Mouse (Mus musculus) adrenal gland, adult 2 months (tissue): ENCODE measurements at regions not wholly inside any gene's neighbourhood (a gene's known extent, or its start where the extent isn't known, plus 50 kb on each side); places are given as distances from the start of the nearest gene placed in this dataset.

Source experiments
- DNase-seq: peaks from one replicate; pipeline ENCODE4 v3.0.0; 2021

DNA sequence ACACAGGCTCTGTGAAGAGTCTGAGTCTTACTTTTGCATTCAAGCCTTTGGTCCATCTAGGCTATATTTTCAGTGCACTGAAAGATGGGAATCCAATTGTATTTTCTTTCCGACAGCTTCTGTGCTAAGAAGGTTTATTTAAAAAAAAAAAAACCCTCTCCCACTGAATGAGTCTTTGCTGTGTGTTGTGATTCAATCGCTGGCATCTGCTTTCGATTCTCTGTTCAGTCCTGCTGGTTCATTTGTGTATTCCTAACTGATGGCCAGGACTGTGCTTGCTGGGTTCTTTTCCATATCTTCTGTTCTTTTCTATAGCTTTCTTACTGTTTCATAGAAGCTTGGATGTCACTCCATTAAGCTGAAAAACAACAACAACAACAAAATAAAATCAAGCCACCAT lies 132.9 kb downstream of the Tex36 start:
- DNase-seq = no peak

DNA sequence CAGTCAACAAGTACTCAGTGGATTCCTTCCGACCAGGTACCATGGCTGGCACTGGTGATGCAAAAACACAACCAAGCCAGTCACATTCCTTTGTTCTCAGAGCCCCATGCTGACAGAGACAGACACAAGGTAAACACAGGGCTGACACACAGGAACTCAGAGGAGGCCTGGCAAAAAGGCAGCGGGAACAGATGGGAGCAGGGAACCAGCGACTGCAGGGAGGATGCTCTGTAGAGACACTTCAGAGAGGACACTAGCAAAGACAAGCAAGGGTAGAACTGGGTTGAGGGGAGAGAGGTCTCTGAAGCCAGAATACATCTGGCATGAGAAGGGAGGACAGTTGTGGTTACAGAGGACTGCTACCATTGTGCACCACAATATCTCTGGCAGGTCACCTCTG lies 133.6 kb downstream of the Tex36 start:
- no peak for DNase-seq

GRCm38 (mm10) chr7:133467579-133467978 lies 134.4 kb downstream of the Tex36 start:
- DNase-seq = no peak

DNA sequence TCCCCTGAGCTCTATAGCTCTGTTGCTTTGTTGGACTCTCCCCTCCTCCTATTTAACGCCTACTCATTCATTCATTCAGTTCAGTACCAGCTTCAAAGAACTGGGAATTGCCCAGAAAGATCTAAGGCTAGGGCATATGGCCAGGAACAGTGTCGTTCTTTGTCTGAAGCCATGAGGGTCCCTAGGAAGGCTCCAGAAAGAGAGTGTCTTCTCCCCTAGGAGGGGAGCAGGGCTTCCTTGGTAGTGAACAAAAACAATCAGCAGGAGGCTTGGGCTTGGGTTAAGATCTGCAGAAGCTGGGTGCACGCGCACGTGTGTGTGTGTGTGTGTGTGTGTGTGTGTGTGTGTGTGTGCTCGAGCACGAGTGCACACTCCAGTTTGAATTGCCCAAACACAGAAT lies 142.7 kb downstream of the Tex36 start:
- no peak for DNase-seq

DNA sequence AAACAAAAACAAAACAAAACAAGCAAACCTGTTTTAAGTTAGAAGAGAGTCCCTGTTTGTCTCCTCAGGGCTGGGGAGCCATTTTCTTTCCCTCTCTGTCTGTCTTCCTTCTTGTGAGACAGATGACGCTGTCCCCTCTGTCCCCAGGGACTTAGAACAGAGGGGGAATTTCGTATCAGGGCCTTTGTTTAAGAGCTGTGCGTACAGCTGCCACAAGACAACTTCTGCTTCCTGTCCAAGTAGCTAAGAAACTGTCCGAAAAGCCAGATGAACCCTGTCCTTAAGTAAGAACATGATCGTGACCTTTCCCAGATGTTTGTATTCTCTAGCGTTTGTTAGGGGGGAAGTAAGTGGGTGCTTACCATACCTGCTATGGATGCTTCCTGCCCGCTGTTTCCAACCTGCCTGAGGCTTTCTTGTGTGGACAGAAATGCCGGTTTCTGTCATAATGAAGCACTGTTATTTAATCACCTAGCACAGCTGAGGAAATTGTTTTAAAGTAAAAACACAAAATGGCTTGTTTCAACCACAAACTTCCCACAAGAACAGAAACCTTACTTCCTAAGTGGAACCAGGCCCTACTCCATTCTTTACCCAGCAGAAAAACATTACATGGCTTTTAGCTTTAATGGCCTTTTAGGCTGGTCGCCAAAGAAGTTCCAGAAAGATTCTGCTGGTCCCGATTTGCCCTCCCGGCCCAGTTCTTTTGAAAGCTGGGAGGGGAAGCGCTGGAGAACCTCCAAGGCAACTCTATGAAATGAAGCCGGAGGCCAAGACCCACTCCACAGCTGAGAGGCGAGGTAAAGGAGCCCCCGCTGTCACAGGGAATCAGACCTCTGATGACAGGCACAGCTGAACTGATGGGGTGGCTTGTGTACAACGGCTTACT lies 144.3 kb downstream of the Tex36 start:
- no peak for DNase-seq

GRCm38 (mm10) chr7:133450246-133450645 lies 151.7 kb downstream of the Tex36 start:
- DNase-seq = no peak

DNA sequence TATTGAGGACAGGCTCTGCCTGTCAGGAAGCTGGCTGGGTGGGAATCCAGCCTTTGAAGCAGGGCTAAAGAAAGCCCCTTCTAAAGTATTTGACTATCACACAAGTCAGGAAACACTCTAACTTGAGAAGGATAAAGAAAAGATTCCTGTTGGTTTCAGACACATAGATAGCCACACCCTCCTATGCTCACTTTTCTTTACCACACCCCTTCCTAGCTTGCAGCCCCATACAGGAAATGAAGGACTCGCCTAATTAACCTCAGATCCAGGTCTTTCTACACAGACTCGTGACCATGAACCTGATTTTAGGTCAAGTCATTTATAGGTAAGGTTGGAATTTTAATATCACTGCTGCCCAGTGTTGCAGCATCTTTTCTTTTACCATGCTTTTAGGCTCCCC lies 154.9 kb downstream of the Tex36 start:
- no peak for DNase-seq

DNA sequence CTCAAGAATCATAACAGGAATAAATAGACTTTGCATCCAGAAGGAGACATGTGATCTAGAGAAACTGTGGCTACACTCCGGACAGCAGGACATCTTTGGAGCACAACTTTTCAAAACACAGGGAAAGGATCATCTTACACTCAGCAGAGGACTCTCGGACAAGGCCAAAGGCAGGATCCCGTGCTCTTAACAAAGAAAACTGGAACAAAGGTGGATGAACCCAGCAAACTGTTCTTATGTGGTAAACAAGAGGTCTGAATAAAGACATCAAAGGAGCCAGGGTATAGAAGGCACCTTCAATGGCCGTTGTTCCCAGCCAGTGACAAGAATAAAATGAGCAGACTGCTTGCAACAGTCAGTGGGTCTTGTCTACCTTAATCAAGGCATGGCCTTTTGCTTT lies 160.3 kb downstream of the Tex36 start:
- no peak for DNase-seq

DNA sequence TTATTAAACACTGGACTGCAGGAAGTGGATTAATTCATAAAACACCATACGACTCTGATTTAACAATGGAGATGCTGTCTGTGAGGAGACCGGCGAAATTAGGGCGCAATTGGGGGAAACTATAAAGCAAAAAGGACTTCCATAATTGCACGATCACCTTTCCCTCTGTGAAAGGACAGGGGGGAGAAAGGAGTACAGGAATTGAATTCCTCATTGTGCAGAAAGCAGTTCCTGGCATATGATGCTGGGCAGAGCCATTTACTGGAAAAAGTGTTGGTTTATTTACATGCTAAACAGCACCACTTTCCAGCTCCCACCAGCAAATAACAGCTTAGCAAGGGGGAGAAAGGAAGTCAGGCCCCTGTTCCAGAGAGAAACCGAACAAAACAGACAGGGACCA lies 160.8 kb downstream of the Tex36 start:
- no peak for DNase-seq

DNA sequence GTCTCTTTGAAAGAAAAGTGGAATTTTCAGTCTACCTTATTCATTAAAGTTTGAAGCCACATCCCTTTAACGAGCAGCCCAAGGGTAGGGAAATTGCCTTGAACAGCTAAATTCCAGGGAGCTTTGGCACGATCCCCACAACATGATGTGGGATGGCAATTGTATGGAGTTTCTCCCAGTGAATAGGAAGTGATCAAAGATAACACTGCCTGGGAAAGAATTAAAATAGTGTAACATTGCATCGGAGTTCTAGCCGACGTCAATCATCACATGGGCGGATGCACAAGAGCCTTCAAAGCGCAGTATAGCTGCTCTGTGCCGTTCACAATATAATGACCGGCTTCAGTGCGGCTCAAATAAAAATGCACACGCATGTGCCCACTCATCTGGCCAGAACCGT lies 161.2 kb downstream of the Tex36 start:
- no peak for DNase-seq

GRCm38 (mm10) chr7:133440086-133440485 lies 161.9 kb downstream of the Tex36 start:
- no peak for DNase-seq

DNA sequence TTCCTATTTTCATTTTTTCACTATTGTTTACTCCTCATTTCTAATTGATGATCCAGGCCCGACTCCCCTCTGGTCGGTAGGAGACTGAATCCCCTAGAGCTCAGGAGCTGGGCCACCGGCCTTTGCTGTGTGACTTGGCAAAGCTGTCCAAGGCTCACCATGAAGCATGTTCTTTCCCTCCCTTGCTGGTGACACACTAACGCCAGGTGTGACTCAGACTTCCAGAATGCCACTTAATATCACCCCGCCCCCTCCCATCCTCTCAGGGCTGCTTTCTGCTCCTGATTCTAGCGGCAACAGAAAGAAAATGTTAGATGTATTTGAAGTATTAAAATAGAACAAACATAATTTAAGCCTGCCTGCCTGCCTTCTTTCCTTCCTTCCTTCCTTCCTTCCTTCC lies 163.3 kb downstream of the Tex36 start:
- DNase-seq = peak; percentile 24

DNA sequence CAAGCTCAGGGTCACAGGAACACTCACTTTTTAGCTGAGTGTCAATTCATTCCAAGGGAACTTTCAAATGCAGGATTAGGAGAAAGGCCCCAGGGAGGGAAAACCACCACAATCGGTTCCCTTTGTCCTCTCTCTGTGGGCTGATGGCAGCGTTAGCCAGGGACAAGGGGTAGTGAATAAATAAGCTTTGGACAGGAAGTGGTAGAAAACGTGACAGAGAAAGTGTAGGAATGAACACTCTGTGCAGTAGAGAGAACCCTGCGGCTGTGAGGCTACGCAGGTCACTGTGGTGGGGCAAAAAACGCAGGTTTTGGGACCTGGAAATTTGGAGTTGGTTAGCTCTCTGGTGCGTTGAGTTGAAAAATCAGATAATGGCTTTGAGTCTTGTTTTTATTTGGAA lies 164.1 kb downstream of the Tex36 start:
- DNase-seq = no peak

DNA sequence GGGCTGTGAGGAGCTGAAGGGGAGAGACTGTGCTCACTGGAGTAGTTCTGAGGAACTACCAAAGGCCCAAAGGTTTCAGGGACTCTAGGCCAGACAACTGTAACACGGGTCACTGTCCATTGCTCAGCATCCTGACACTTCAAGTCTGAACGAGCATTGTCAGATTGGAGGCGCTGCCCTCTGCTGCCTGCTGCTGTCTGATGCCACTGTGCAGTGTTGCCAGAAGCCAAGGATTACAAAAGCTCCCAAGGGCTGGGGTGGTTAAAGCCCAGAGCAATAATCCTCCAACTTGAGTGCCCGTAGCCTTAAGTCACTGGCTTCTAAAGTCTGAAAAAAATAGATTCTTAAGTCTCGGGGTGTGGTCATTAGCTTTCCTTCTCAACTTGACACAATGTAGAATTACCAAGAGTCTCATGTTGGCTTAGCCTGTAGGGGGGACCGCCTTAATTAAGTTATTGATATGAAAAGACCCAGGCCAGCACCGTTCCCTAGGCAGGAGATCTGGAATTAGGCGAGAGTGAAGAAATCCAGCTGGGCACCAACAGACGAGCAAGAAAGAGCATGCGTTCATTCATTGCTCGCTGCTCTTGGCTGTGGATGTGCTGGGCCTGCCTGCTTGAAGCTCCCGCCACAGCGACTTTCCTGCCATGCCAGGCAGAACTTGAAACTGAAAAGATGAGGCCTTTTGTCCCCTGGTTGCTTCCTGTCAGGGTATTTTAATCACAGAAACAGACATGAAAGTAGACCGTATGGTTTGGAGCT lies 166.2 kb downstream of the Tex36 start:
- DNase-seq = peak; percentile 9

DNA sequence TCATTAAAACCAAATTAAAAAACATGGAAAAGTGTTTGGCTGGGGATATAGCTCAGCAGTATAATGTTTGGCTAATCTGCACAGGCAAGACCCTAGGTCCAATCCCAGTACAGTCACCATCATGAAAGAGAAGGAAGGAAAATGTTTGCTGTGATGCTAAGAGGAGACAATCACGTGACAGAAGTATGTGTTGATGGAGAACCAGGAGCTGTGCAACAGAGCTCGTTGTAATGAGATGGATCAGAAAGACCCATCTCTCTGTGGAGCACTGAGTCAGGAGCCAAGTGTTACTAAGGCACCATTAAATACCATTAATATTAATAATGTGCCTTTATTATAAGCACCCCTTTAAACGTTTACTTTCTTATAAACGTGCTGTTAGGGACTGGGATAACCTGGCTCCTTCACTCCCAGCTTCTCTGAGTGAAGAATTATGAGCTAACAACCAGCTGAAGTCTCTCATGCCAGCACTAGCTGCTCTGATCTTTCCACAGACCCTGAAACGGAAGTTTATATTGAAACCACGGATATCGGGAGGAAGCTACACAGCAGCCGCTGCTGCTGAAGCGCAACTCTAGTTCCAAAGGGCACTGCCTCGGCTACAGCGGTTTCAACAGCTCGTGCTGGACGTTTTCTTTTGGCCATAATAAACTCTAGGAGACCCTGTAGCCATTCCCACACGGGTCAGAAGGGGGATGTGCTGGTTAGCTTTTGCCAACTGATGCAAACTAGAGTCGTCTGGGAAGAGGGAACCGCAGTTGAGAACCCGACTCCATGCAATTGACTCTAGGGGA lies 167.7 kb downstream of the Tex36 start:
- no peak for DNase-seq

DNA sequence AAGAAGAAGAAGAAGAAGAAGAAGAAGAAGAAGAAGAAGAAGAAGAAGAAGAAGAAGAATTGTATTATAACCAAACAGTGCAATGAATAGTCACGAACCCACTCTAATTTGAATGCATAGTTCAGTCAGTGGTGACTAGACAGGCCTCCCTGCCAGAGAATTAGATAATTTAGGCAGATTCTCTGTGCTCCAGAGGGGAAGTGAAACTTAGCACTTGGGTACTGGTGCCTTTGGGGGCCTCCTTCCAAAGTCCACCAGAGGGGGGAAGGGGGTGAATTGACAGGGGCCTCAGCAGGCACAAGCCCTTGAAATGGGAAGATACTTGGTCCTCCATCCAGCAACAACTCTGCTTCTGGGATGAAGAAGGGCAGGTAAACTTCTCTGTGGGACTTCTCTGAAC lies 169.6 kb downstream of the Tex36 start:
- no peak for DNase-seq

GRCm38 (mm10) chr7:133402072-133402471 lies 199.9 kb downstream of the Tex36 start:
- DNase-seq = no peak

DNA sequence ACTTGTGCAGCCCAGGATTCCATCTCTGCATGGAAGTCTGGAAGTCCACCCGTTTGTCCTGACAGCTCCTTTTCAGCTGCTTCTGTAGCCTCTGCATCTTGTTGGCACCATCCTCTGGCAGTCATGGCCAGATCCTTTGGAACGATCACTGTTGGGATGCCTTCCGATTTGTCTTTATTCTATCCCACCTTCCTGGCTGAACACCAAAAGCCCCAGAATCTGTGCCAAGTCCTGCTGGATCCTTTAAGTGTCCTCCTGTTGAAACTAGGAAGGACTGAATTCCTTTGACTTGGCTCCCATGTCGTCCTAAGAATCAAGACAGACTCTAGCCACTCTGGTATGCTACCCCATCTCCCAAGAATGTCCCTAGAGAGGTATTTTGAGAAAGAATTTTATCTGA lies 201.3 kb downstream of the Tex36 start:
- no peak for DNase-seq

- no peak for DNase-seq
Measured at GRCm38 (mm10) chr7:133388716-133389115, 213.2 kb downstream of the Tex36 start.

DNA sequence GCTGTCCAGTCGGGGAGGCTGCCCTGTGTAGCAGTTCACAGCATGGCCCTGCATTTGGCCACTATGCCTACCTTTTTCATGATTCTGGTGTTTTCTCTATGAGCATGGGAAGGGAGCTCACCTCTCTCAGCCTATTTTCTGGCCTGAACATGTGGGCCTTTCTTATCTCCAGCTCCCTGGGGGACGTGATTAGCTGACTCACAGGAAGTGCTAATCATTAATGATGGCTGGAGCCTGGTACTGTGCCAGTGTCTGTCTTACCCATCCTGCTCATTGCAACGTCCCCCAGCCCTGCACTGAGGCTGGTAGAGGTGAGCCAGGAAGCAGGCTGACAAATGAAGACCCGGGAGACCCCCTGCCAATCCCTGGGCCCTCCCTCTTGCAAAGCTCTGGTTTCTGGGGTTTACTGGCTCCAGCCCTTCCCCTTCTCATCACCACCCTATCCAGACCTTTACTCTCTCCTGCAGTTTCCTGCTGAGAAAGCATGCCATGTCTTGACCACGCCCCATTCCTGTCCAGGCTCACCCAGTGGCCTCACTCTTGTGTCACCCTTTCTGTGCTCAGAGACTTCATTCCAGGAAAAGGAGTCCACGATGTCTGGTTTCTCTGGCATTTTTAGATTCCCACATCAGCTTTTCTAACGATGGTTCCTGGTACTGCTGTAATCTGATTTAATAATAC lies 219.8 kb downstream of the Tex36 start:
- no peak for DNase-seq

GRCm38 (mm10) chr7:133379373-133379772 lies 222.6 kb downstream of the Tex36 start:
- no peak for DNase-seq

DNA sequence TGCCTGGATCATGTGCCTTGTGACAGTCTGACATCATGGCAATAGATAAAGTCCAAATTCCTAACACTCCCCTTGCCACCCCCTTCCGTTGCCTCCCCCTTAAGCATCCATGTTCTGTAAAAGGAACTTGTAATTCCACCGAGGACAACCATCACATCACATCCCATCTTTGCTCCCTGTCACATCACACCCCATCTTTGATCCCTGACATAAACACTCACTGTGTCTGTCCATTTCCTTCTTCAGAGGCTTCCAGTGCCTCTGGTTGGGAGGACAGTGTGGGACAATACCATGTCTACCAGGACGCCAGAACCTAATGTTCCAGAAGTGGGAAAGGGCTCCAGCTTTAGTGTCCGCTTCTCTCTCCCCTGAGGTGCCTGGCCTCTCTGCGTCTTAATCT lies 223.6 kb downstream of the Tex36 start:
- no peak for DNase-seq
